Mouse (Mus musculus): ENCODE measurements around the gene Cdca5. TPM values are rescaled to one million over a fixed set of nuclear protein-coding genes. Genes with fewer than 3 reads are reported as not detected.
"Not testable (repeated sequence)": the region's sequence is repeated elsewhere in the genome, so short reads cannot be mapped to it uniquely, and the experiment has no call there.

The Cdca5 gene
- 43.3 and 44.1 TPM in 2 replicates for polyA plus RNA-seq (2014; fragmentation: Nextera tagmentation; extraction: Ambion mirVana)

DNA sequence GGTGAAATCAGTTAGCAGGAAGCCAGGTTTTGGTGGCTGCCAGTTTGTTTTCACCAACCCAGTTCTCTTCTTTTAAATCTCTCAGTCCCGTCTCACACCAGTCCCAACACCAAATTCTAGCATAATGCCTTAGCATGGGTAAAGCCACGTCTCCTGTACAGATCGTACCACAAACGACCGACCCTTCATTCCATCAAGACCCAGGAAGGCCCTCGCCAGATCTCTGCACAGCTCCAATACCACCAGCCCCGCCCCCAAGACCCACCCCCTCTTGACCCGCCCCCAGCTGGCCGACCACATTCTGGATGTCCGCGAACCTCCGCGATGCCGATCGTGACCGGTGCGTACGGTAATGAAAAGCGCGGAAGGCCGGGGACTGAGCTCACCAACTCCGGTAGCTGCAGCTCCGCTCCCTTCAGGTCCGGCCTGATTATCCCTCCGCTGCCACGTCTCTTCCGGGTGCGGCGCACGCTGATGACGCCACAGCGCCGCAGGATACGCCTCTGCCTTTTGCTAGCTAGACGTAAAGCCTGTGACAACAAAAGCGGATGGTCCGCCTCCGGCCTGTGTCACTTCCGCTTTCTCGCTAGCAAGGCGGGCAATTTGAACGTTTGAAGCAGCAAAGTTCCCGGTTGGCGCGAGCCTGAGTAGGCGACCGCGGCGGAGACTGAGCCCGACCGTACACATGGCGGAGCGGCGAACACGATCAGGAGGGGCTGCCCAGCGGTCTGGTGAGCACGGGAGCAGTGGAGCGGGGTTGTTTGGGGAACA, at the start of gene Cdca5, which contains the start of gene Zfpl1:
Gene Cdca5 (plus strand): TSS at position 506 of the 771 bp plus-strand sequence.
Gene Zfpl1 (minus strand): TSS at position 479 of the 771 bp plus-strand sequence.
- H3K27ac ChIP-seq (ENCODE audit: low read depth) = peak within 1 kb of the TSS; percentile 70
- DNase-seq (ENCODE audit: low spot score) (peak; percentile 98), ATAC-seq (replicated peaks; ENCODE audit: low FRiP score, low TSS enrichment, low read depth) (peak; percentile 90)
- peaks cover 50% of the 10 kb centered on the region for H3K36me3 ChIP-seq (ENCODE audit: control insufficient read depth, insufficient read depth, low read length)
- peak within 1 kb of the TSS; percentile 93 for H3K4me2 ChIP-seq (ENCODE audit: low read length)
- H3K4me3 ChIP-seq (ENCODE audit: low read depth, low read length) = peak within 1 kb of the TSS; percentile 62
- H3K4me1 ChIP-seq (replicated peaks; ENCODE audit: control insufficient read depth, insufficient read depth, low read length) = peaks cover 16% of the 10 kb centered on the region
- no peaks in the 10 kb centered on the region for H3K9me3 ChIP-seq (ENCODE audit: control insufficient read depth, low read length)
- peak within 1 kb of the TSS; percentile 71 for H3K9ac ChIP-seq (ENCODE audit: low read length)
- WGBS = under 1% methylated on average over 58 of the region's 58 CpGs
- no peaks in the 10 kb centered on the region for H3K27me3 ChIP-seq (replicated peaks; ENCODE audit: control insufficient read depth, insufficient read depth, low read length)

DNA sequence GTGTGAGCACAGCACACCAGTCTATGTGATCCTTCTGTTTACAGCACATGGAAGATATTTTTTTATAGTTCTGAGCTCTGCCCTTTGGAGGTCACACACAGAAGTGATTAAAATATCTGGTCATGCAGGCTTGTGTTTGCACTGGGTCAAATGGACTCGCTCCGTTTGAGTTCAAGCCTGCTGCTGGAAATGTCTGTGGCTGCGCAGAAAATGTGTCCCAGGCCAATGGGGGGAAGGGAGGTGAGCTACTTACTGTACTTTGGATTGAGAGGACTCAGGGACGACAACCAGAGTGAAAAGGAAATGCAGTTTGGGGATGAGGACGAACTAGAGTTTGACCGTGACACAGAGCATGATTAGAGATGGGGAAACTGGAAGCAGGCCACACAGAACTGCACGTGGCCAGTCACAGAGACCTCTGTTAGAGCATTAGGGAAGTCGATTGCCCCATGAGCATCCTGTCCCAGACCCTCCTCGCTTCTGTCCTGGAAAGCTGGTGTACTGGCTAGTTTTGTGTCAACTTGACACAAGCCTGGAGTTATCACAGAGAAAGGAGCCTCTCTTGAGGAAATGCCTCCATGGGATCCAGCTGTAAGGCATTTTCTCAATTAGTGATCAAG, 48.7 kb upstream of the Cdca5 start:
- no peak overlapping the region for H3K4me3 ChIP-seq (ENCODE audit: low read depth, low read length)
- no peak for DNase-seq (ENCODE audit: low spot score)
- no peaks in the 10 kb centered on the region for H3K36me3 ChIP-seq (ENCODE audit: control insufficient read depth, insufficient read depth, low read length)
- H3K9ac ChIP-seq (ENCODE audit: low read length) = no peak overlapping the region
- no peak overlapping the region for H3K27ac ChIP-seq (ENCODE audit: low read depth)
- no peaks in the 10 kb centered on the region for H3K9me3 ChIP-seq (ENCODE audit: control insufficient read depth, low read length)
- no peaks in the 10 kb centered on the region for H3K4me1 ChIP-seq (replicated peaks; ENCODE audit: control insufficient read depth, insufficient read depth, low read length)
- ATAC-seq (replicated peaks; ENCODE audit: low FRiP score, low TSS enrichment, low read depth) = no peak
- 76% methylated on average over 9 of the region's 9 CpGs for WGBS
- no peak overlapping the region for H3K4me2 ChIP-seq (ENCODE audit: low read length)
- no peaks in the 10 kb centered on the region for H3K27me3 ChIP-seq (replicated peaks; ENCODE audit: control insufficient read depth, insufficient read depth, low read length)

DNA sequence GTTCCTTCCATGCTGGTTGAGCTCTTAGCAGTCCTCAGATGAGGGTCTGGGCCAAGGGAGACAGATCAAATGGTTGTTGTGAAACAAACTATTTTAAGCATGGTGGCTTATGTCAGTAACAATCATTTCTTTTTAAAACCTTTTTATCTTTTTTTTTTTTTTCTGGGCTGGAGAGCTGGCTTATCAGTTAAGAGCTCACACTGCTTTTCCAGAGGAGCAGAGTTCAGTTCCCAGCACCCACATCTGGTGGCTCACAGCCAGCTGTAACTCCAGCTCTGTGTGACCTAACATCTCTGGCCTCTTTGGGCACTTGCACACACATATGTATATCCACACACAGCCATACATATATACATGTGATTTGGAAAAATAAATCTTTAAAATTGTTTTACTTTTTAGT, 47.1 kb upstream of the Cdca5 start:
- ATAC-seq (replicated peaks; ENCODE audit: low FRiP score, low TSS enrichment, low read depth) (no peak), DNase-seq (ENCODE audit: low spot score) (no peak)
- Histone ChIP-seq H3K9me3 (ENCODE audit: control insufficient read depth, low read length) (no peaks in the 10 kb centered on the region), H3K4me1 (replicated peaks; ENCODE audit: control insufficient read depth, insufficient read depth, low read length) (no peaks in the 10 kb centered on the region), H3K4me2 (ENCODE audit: low read length) (no peak overlapping the region), H3K27ac (ENCODE audit: low read depth) (no peak overlapping the region), H3K36me3 (ENCODE audit: control insufficient read depth, insufficient read depth, low read length) (no peaks in the 10 kb centered on the region), H3K4me3 (ENCODE audit: low read depth, low read length) (no peak overlapping the region), H3K9ac (ENCODE audit: low read length) (no peak overlapping the region), H3K27me3 (replicated peaks; ENCODE audit: control insufficient read depth, insufficient read depth, low read length) (no peaks in the 10 kb centered on the region)

DNA sequence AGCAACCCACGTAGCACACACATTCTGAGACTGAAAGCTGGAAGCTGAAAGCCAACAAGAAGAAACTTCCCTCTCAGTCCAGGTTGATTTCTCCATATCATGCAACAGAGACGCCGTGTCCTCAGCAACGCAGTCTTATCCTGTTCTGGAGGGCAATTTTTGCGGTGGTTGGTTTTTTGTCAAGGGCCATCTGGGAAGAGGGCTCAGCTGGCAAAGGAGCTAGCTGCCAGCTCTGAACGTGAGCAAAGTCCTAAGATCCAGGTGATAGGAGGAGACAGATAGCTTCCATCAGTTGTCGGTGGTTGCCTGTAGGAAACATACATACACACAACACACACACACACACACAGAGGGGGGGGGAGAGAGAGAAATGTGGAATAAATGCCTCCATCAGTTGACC, 46.5 kb upstream of the Cdca5 start:
- DNase-seq (ENCODE audit: low spot score) (no peak), ATAC-seq (replicated peaks; ENCODE audit: low FRiP score, low TSS enrichment, low read depth) (no peak)
- H3K4me1 ChIP-seq (replicated peaks; ENCODE audit: control insufficient read depth, insufficient read depth, low read length) = no peaks in the 10 kb centered on the region
- 81% methylated on average over 7 of the region's 7 CpGs for WGBS
- H3K27me3 ChIP-seq (replicated peaks; ENCODE audit: control insufficient read depth, insufficient read depth, low read length) = no peaks in the 10 kb centered on the region
- no peak overlapping the region for H3K4me2 ChIP-seq (ENCODE audit: low read length)
- no peaks in the 10 kb centered on the region for H3K9me3 ChIP-seq (ENCODE audit: control insufficient read depth, low read length)
- no peak overlapping the region for H3K9ac ChIP-seq (ENCODE audit: low read length)
- H3K36me3 ChIP-seq (ENCODE audit: control insufficient read depth, insufficient read depth, low read length) = no peaks in the 10 kb centered on the region
- H3K27ac ChIP-seq (ENCODE audit: low read depth) = no peak overlapping the region
- no peak overlapping the region for H3K4me3 ChIP-seq (ENCODE audit: low read depth, low read length)

DNA sequence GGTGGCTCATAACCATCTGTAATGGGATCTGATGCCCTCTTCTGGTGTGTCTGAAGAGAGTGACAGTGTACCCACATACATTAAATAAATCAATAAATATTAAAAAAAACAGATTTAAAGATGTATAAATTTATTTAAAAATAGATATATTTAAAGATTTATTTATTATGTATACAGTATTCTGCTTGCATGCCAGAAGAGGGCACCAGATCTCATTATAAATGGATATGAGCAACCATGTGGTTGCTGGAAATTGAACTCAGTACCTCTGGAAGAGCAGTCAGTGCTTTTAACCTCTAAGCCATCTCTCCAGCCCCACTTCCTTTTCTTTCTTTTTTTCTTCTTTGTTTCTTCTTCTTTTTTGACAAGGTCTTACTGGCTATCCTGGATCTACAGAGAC, 44.8 kb upstream of the Cdca5 start:
- no peak for ATAC-seq (replicated peaks; ENCODE audit: low FRiP score, low TSS enrichment, low read depth)
- H3K27ac ChIP-seq (ENCODE audit: low read depth) = no peak overlapping the region

DNA sequence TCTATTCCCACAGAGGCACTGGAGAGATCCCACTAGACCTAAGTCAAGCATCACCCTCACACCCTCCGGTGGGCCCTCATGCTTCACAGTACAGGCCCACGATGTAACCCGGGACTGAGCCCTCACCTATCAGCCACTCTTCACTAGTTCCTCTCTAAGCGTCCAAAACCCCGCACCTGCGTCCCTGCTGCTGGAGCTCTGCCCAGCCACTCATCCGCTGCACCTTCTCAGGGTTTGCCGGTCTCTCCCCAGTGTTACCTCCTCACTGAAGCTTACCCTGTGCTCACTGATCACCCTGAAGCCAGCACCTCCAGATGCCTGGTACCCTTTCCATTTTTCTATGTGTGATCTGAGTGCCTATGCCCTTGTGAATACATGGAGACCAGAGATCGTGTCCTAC, 42.5 kb upstream of the Cdca5 start:
- Histone ChIP-seq H3K4me2 (ENCODE audit: low read length) (no peak overlapping the region), H3K4me3 (ENCODE audit: low read depth, low read length) (no peak overlapping the region), H3K4me1 (replicated peaks; ENCODE audit: control insufficient read depth, insufficient read depth, low read length) (peaks cover 7% of the 10 kb centered on the region), H3K27me3 (replicated peaks; ENCODE audit: control insufficient read depth, insufficient read depth, low read length) (no peaks in the 10 kb centered on the region), H3K36me3 (ENCODE audit: control insufficient read depth, insufficient read depth, low read length) (no peaks in the 10 kb centered on the region), H3K27ac (ENCODE audit: low read depth) (no peak overlapping the region), H3K9me3 (ENCODE audit: control insufficient read depth, low read length) (no peaks in the 10 kb centered on the region), H3K9ac (ENCODE audit: low read length) (no peak overlapping the region)
- ATAC-seq (replicated peaks; ENCODE audit: low FRiP score, low TSS enrichment, low read depth) = no peak
- no peak for DNase-seq (ENCODE audit: low spot score)
- WGBS = 85% methylated on average over 9 of the region's 9 CpGs

More for the DNA sequence above, 44.8 kb upstream of the Cdca5 start:
- H3K4me2 ChIP-seq (ENCODE audit: low read length) = no peak overlapping the region
- no peak for DNase-seq (ENCODE audit: low spot score)
- no peak overlapping the region for H3K4me3 ChIP-seq (ENCODE audit: low read depth, low read length)
- no peaks in the 10 kb centered on the region for H3K27me3 ChIP-seq (replicated peaks; ENCODE audit: control insufficient read depth, insufficient read depth, low read length)
- H3K36me3 ChIP-seq (ENCODE audit: control insufficient read depth, insufficient read depth, low read length) = no peaks in the 10 kb centered on the region
- H3K4me1 ChIP-seq (replicated peaks; ENCODE audit: control insufficient read depth, insufficient read depth, low read length) = peaks cover under 1% of the 10 kb centered on the region
- H3K9ac ChIP-seq (ENCODE audit: low read length) = no peak overlapping the region
- H3K9me3 ChIP-seq (ENCODE audit: control insufficient read depth, low read length) = no peaks in the 10 kb centered on the region

DNA sequence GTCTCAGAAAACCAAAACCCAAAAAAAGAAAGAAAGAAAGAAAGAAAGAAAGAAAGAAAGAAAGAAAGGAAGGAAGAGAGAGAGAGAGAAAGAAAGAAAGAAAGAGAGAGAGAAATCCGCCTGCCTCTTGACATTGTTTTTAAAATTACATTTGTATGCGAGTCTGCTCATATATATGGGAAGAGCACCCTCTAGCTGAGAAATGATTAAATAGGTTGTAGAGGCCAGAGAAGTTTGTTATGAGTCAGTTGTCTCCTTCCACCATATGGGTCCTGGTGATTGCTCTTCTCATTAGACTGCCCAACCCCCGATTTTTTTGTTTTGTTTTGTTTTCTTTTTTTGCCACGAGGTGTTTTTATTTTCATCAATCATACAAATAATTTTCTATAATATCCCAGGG, 40.7 kb upstream of the Cdca5 start:
- not testable (repeated sequence) for DNase-seq (ENCODE audit: low spot score); H3K36me3 ChIP-seq (ENCODE audit: control insufficient read depth, insufficient read depth, low read length); H3K4me3 ChIP-seq (ENCODE audit: low read depth, low read length); H3K9me3 ChIP-seq (ENCODE audit: control insufficient read depth, low read length); ATAC-seq (replicated peaks; ENCODE audit: low FRiP score, low TSS enrichment, low read depth); H3K9ac ChIP-seq (ENCODE audit: low read length); H3K27ac ChIP-seq (ENCODE audit: low read depth); H3K4me2 ChIP-seq (ENCODE audit: low read length); H3K27me3 ChIP-seq (replicated peaks; ENCODE audit: control insufficient read depth, insufficient read depth, low read length)
- 53% methylated on average over 4 of the region's 4 CpGs for WGBS
- H3K4me1 ChIP-seq (replicated peaks; ENCODE audit: control insufficient read depth, insufficient read depth, low read length) = peaks cover 15% of the 10 kb centered on the region

DNA sequence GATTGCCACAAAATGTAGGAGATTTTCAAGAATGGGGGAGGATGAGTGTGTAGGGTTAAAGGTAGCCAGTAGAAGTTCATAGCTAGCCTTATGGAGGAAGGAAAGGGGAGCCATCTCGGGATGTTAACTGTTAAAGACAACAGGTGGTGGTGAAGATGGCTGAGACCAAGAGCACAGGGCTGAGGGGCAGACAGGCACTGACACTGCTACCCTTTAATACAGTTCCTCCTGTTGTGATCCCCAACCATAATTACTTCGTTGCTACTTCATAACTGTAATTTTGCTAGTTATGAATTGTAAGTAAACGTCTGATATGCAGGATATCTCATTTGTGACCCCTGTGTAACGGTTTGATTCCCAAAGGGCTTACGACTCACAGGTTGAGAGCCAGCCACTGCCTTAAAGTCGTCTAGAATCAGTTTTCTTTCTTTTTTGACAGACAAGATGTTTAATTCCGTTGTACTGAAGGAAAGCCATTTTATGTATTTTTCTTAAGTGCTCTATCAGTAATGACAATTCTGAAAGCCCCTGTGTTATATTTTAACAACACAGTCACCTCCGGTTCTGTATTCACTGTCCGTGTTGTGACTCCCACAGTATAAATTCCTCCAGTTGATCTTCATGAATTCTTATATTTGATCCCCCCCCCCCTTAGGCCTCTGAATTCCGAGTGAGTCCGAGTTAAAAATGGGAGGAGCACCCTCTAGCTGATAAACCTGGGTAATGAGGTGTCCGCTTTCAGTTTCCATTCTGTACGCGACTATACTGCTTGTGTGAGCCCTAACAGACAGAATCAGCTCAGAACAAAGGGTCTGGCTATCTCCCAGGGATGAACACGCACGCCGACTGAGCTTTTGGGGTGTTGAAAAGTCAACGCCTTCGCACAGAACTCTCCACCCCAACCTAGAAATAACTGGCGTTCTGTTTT, 39.2 kb upstream of the Cdca5 start:
- DNase-seq (ENCODE audit: low spot score) = no peak
- Histone ChIP-seq H3K4me2 (ENCODE audit: low read length) (peak overlapping the region; percentile 97), H3K9ac (ENCODE audit: low read length) (peak overlapping the region; percentile 81), H3K9me3 (ENCODE audit: control insufficient read depth, low read length) (no peaks in the 10 kb centered on the region), H3K4me3 (ENCODE audit: low read depth, low read length) (peak overlapping the region; percentile 60), H3K4me1 (replicated peaks; ENCODE audit: control insufficient read depth, insufficient read depth, low read length) (peaks cover 15% of the 10 kb centered on the region), H3K36me3 (ENCODE audit: control insufficient read depth, insufficient read depth, low read length) (peaks cover 23% of the 10 kb centered on the region), H3K27me3 (replicated peaks; ENCODE audit: control insufficient read depth, insufficient read depth, low read length) (no peaks in the 10 kb centered on the region), H3K27ac (ENCODE audit: low read depth) (peak overlapping the region; percentile 97)
- ATAC-seq (replicated peaks; ENCODE audit: low FRiP score, low TSS enrichment, low read depth) = peak; percentile 42
- 16% methylated on average over 20 of the region's 20 CpGs for WGBS
